Mouse (Mus musculus) thymus, adult 2 months (tissue): ENCODE data around the gene Hecw2.

Experiments used
- CTCF ChIP-seq: fragments of 200-500 bp; IDR thresholded peaks from 2 replicates; pipeline ENCODE4 v1.5.1; 2012; ENCODE audit warnings: mild to moderate bottlenecking, control low read depth, low read length, moderate library complexity, borderline replicate concordance; ENCODE audit not compliant: control insufficient read depth, poor library complexity, insufficient read depth; ENCODE audit errors: extremely low read depth
- POLR2A ChIP-seq: fragments of 200-500 bp; IDR thresholded peaks from 2 replicates; pipeline ENCODE4 v1.6.1; 2012; ENCODE audit warnings: mild to moderate bottlenecking, low read length, control low read depth, moderate library complexity; ENCODE audit not compliant: control insufficient read depth, poor library complexity, insufficient read depth; ENCODE audit errors: extremely low read depth

GRCm38 (mm10) chr1:53889806-53890205 lies 305.2 kb downstream of the Hecw2 start:
- no peak for TF ChIP-seq POLR2A
- TF ChIP-seq CTCF = no peak
